Mouse (Mus musculus) midbrain, embryonic 10.5 days (tissue): Measurements from ENCODE around the gene Ptpn13. TPM values are rescaled to one million over a fixed set of nuclear protein-coding genes. Genes with fewer than 3 reads are reported as not detected.

Experiments used
- DNase-seq: peaks from one replicate; pipeline ENCODE4 v3.0.0-alpha.2; 2017; ENCODE audit warnings: low spot score
- H3K27ac ChIP-seq: fragments of 300-500 bp; sonication (generic); replicated peaks from 2 replicates; pipeline ENCODE4 v1.5.1; 2016; ENCODE audit warnings: mild to moderate bottlenecking
- H3K27me3 ChIP-seq: fragments of 300-500 bp; sonication (generic); 2 replicates; pipeline ENCODE4 v1.6.1; 2016; ENCODE audit warnings: low read depth, mild to moderate bottlenecking; ENCODE audit not compliant: poor library complexity, severe bottlenecking
- H3K36me3 ChIP-seq: fragments of 300-500 bp; sonication (generic); 2 replicates; pipeline ENCODE4 v1.6.1; 2016; ENCODE audit warnings: mild to moderate bottlenecking, moderate library complexity
- H3K4me1 ChIP-seq: fragments of 300-500 bp; sonication (generic); 2 replicates; pipeline ENCODE4 v1.6.1; 2016
- H3K4me3 ChIP-seq: fragments of 300-500 bp; sonication (generic); 2 replicates; pipeline ENCODE4 v1.5.1; 2016; ENCODE audit warnings: mild to moderate bottlenecking, moderate library complexity
- H3K9me3 ChIP-seq: fragments of 300-500 bp; sonication (generic); replicated peaks from 2 replicates; pipeline ENCODE4 v1.6.1; 2016; ENCODE audit warnings: mild to moderate bottlenecking
- WGBS: fragments of 180-500 bp; shearing (Covaris S2); methylation state at CpG from one replicate; pipeline ENCODE4 v1.1.7; 2016; 5-methylcytosine and 5-hydroxymethylcytosine counted together
- polyA plus RNA-seq: library from polyadenylated mRNA; unstranded; fragments of >200 nt; fragmentation: Nextera tagmentation; extraction: Ambion mirVana; gene quantifications from 2 replicates; pipeline ENCODE4 v1.2.1, GENCODE M21; 2016

Gene Ptpn13
- polyA plus RNA-seq, 1 experiment from 2014 or later = 17.5 TPM

- 92% methylated on average over 11 of the region's 11 CpGs for WGBS
- H3K36me3 ChIP-seq = peaks cover 84% of the 10 kb centered on the region
- no peak for DNase-seq
Measured at GRCm38 (mm10) chr5:103541542-103541941, 116.5 kb downstream of the Ptpn13 start.

GRCm38 (mm10) chr5:103545381-103546000 lies 120.5 kb downstream of the Ptpn13 start:
- Histone ChIP-seq H3K27ac (no peak overlapping the region), H3K27me3 (no peaks in the 10 kb centered on the region), H3K36me3 (peaks cover 64% of the 10 kb centered on the region), H3K4me3 (no peak overlapping the region), H3K9me3 (no peaks in the 10 kb centered on the region), H3K4me1 (peaks cover 4% of the 10 kb centered on the region; the same call in 1 of the 2 replicates)
- 91% methylated on average over 20 of the region's 20 CpGs for WGBS
- no peak for DNase-seq

More at GRCm38 (mm10) chr5:103541542-103541941, 116.5 kb downstream of the Ptpn13 start:
- no peaks in the 10 kb centered on the region; the same call in 1 of the 2 replicates for H3K4me1 ChIP-seq
- H3K4me3 ChIP-seq = no peak overlapping the region
- H3K27me3 ChIP-seq = no peaks in the 10 kb centered on the region
- no peaks in the 10 kb centered on the region for H3K9me3 ChIP-seq
- no peak overlapping the region for H3K27ac ChIP-seq

GRCm38 (mm10) chr5:103554769-103555168 lies 129.8 kb downstream of the Ptpn13 start:
- no peaks in the 10 kb centered on the region for H3K9me3 ChIP-seq
- no peak overlapping the region for H3K4me3 ChIP-seq
- WGBS = 97% methylated on average over 16 of the region's 16 CpGs
- H3K36me3 ChIP-seq = peaks cover 99% of the 10 kb centered on the region
- H3K27me3 ChIP-seq = no peaks in the 10 kb centered on the region
- DNase-seq = no peak
- no peak overlapping the region for H3K27ac ChIP-seq
- H3K4me1 ChIP-seq = no peaks in the 10 kb centered on the region

- WGBS = 94% methylated on average over 9 of the region's 9 CpGs
- Histone ChIP-seq H3K4me3 (no peak overlapping the region), H3K36me3 (peaks cover 100% of the 10 kb centered on the region), H3K4me1 (no peaks in the 10 kb centered on the region), H3K9me3 (no peaks in the 10 kb centered on the region), H3K27me3 (no peaks in the 10 kb centered on the region), H3K27ac (no peak overlapping the region)
- no peak for DNase-seq
Measured at GRCm38 (mm10) chr5:103560546-103560945, 135.6 kb downstream of the Ptpn13 start.

- no peaks in the 10 kb centered on the region for H3K27me3 ChIP-seq
- no peak overlapping the region for H3K27ac ChIP-seq
- H3K4me1 ChIP-seq = no peaks in the 10 kb centered on the region
- H3K36me3 ChIP-seq = peaks cover 99% of the 10 kb centered on the region
- no peak for DNase-seq
- WGBS = 94% methylated on average over 4 of the region's 4 CpGs
- no peak overlapping the region for H3K4me3 ChIP-seq
- H3K9me3 ChIP-seq = no peaks in the 10 kb centered on the region
Measured at GRCm38 (mm10) chr5:103568034-103568433, 143.0 kb downstream of the Ptpn13 start.

GRCm38 (mm10) chr5:103569446-103569845 lies 144.5 kb downstream of the Ptpn13 start:
- no peak for DNase-seq
- Histone ChIP-seq H3K4me1 (no peaks in the 10 kb centered on the region), H3K27ac (no peak overlapping the region), H3K9me3 (no peaks in the 10 kb centered on the region), H3K36me3 (peaks cover 97% of the 10 kb centered on the region), H3K4me3 (no peak overlapping the region), H3K27me3 (no peaks in the 10 kb centered on the region)
- WGBS = 94% methylated on average over 9 of the region's 9 CpGs

GRCm38 (mm10) chr5:103579680-103580420 lies 154.9 kb downstream of the Ptpn13 start:
- Histone ChIP-seq H3K4me1 (no peaks in the 10 kb centered on the region), H3K9me3 (no peaks in the 10 kb centered on the region), H3K4me3 (no peak overlapping the region), H3K27me3 (no peaks in the 10 kb centered on the region), H3K36me3 (peaks cover 73% of the 10 kb centered on the region), H3K27ac (no peak overlapping the region)
- DNase-seq = no peak
- WGBS = 85% methylated on average over 11 of the region's 11 CpGs

GRCm38 (mm10) chr5:103587219-103587618 lies 162.2 kb downstream of the Ptpn13 start:
- peak; percentile 31 for DNase-seq
- Histone ChIP-seq H3K27me3 (no peaks in the 10 kb centered on the region), H3K4me1 (no peaks in the 10 kb centered on the region), H3K36me3 (peaks cover 92% of the 10 kb centered on the region), H3K27ac (no peak overlapping the region), H3K4me3 (no peak overlapping the region), H3K9me3 (no peaks in the 10 kb centered on the region)
- 82% methylated on average over 7 of the region's 7 CpGs for WGBS

GRCm38 (mm10) chr5:103591846-103592245 lies 166.9 kb downstream of the Ptpn13 start:
- no peak overlapping the region for H3K4me3 ChIP-seq
- H3K27ac ChIP-seq = no peak overlapping the region
- H3K36me3 ChIP-seq = peaks cover 92% of the 10 kb centered on the region
- no peaks in the 10 kb centered on the region for H3K4me1 ChIP-seq
- 95% methylated on average over 7 of the region's 7 CpGs for WGBS
- H3K27me3 ChIP-seq = no peaks in the 10 kb centered on the region
- H3K9me3 ChIP-seq = no peaks in the 10 kb centered on the region
- DNase-seq = no peak

- Histone ChIP-seq H3K4me1 (no peaks in the 10 kb centered on the region), H3K27ac (no peak overlapping the region), H3K4me3 (no peak overlapping the region), H3K9me3 (no peaks in the 10 kb centered on the region), H3K27me3 (no peaks in the 10 kb centered on the region), H3K36me3 (peaks cover 87% of the 10 kb centered on the region)
- no peak for DNase-seq
- WGBS = 91% methylated on average over 8 of the region's 8 CpGs
Measured at GRCm38 (mm10) chr5:103592706-103593105, 167.7 kb downstream of the Ptpn13 start.

- Histone ChIP-seq H3K27ac (no peak overlapping the region), H3K36me3 (peaks cover 88% of the 10 kb centered on the region), H3K4me3 (no peak overlapping the region), H3K9me3 (no peaks in the 10 kb centered on the region), H3K27me3 (no peaks in the 10 kb centered on the region), H3K4me1 (no peaks in the 10 kb centered on the region)
- DNase-seq = no peak
- 92% methylated on average over 9 of the region's 9 CpGs for WGBS
Measured at GRCm38 (mm10) chr5:103593575-103593974, 168.6 kb downstream of the Ptpn13 start.

- peaks cover 77% of the 10 kb centered on the region for H3K36me3 ChIP-seq
- no peaks in the 10 kb centered on the region for H3K9me3 ChIP-seq
- H3K4me1 ChIP-seq = no peaks in the 10 kb centered on the region
- no peaks in the 10 kb centered on the region for H3K27me3 ChIP-seq
- no peak overlapping the region for H3K27ac ChIP-seq
- WGBS = 89% methylated on average over 13 of the region's 13 CpGs
- no peak overlapping the region for H3K4me3 ChIP-seq
- no peak for DNase-seq
Measured at GRCm38 (mm10) chr5:103595394-103596226, 170.6 kb downstream of the Ptpn13 start.
